Mouse (Mus musculus) olfactory bulb, adult 2 months (tissue): ENCODE data around the gene Mcam. TPM values are rescaled to one million over a fixed set of nuclear protein-coding genes. Genes with fewer than 3 reads are reported as not detected.
A peak's percentile ranks its signal among the peaks of the same experiment; 100 is the strongest.

Source experiments
- H3K27ac ChIP-seq: fragments of 200-500 bp; 2 replicates; pipeline ENCODE4 v1.5.1; 2012; ENCODE audit warnings: low read depth, low read length; ENCODE audit not compliant: insufficient read depth
- H3K4me1 ChIP-seq: fragments of 200-500 bp; 2 replicates; pipeline ENCODE4 v1.6.1; 2012; ENCODE audit warnings: low read length; ENCODE audit not compliant: control insufficient read depth, insufficient read depth
- H3K4me3 ChIP-seq: fragments of 200-500 bp; 2 replicates; pipeline ENCODE4 v1.5.1; 2012; ENCODE audit warnings: mild to moderate bottlenecking, low read depth, low read length, moderate library complexity; ENCODE audit not compliant: insufficient read depth
- CTCF ChIP-seq: fragments of 200-500 bp; IDR thresholded peaks from 2 replicates; pipeline ENCODE4 v1.5.1; 2012; ENCODE audit warnings: low read depth, mild to moderate bottlenecking, low read length, moderate library complexity; ENCODE audit not compliant: insufficient read depth
- POLR2A ChIP-seq: fragments of 200-500 bp; IDR thresholded peaks from 2 replicates; pipeline ENCODE4 v1.6.1; 2012; ENCODE audit warnings: mild to moderate bottlenecking, low read depth, low read length, moderate library complexity; ENCODE audit not compliant: insufficient read depth
- WGBS: fragments of 180-500 bp; shearing (Covaris S2); methylation state at CpG from one replicate; pipeline ENCODE4 v1.1.7; 2018; 5-methylcytosine and 5-hydroxymethylcytosine counted together
- polyA plus RNA-seq: library from polyadenylated mRNA; stranded (reverse); fragments of >200 nt; gene quantifications from 2 replicates; pipeline ENCODE4 v1.2.4, GENCODE M21; 2012; ENCODE audit warnings: low replicate concordance; ENCODE audit not compliant: missing spikeins, insufficient read depth, insufficient read length

Gene Mcam
- polyA plus RNA-seq = not detected in 2 replicates

- Histone ChIP-seq H3K27ac (no peak within 1 kb of the TSS), H3K4me1 (peaks cover 40% of the 10 kb centered on the region), H3K4me3 (peak within 1 kb of the TSS; percentile 35)
- WGBS = 2% methylated on average over 55 of the region's 55 CpGs
- TF ChIP-seq POLR2A (no peak), CTCF (no peak)
Observed at GRCm38 (mm10) chr9:44134101-44134850, at the start of gene Mcam. Gene Mcam (plus strand): TSS chr9:44134469.

GRCm38 (mm10) chr9:44084659-44085229 lies 49.5 kb upstream of the Mcam start:
- Histone ChIP-seq H3K4me1 (peaks cover 46% of the 10 kb centered on the region), H3K4me3 (peak overlapping the region; percentile 78), H3K27ac (peak overlapping the region; percentile 91)
- TF ChIP-seq CTCF = no peak
- TF ChIP-seq POLR2A = peak; percentile 91
- WGBS = under 1% methylated on average over 62 of the region's 62 CpGs

- no peak; the same call in 1 of the 2 replicates for TF ChIP-seq POLR2A
- no peak for TF ChIP-seq CTCF
- Histone ChIP-seq H3K4me1 (peaks cover 47% of the 10 kb centered on the region), H3K27ac (peak overlapping the region; percentile 86), H3K4me3 (peak overlapping the region; percentile 78)
- WGBS = 7% methylated on average over 10 of the region's 10 CpGs
Observed at GRCm38 (mm10) chr9:44085276-44085675, 49.0 kb upstream of the Mcam start.

GRCm38 (mm10) chr9:44085741-44086665 lies 48.3 kb upstream of the Mcam start:
- TF ChIP-seq CTCF = no peak
- no peak for TF ChIP-seq POLR2A
- Histone ChIP-seq H3K4me3 (peak overlapping the region; percentile 78), H3K4me1 (peaks cover 42% of the 10 kb centered on the region), H3K27ac (peak overlapping the region; percentile 86)
- WGBS = 24% methylated on average over 15 of the region's 15 CpGs

- Histone ChIP-seq H3K4me1 (peaks cover 37% of the 10 kb centered on the region), H3K4me3 (peak overlapping the region; percentile 46), H3K27ac (peak overlapping the region; percentile 76; the same call in 1 of the 2 replicates)
- no peak for TF ChIP-seq CTCF
- no peak for TF ChIP-seq POLR2A
- 32% methylated on average over 10 of the region's 10 CpGs for WGBS
Observed at GRCm38 (mm10) chr9:44086960-44087359, 47.3 kb upstream of the Mcam start.

- Histone ChIP-seq H3K4me3 (peak overlapping the region; percentile 46), H3K27ac (peak overlapping the region; percentile 76), H3K4me1 (peaks cover 36% of the 10 kb centered on the region)
- WGBS = 22% methylated on average over 15 of the region's 15 CpGs
- no peak for TF ChIP-seq POLR2A
Observed at GRCm38 (mm10) chr9:44087761-44088455, 46.4 kb upstream of the Mcam start.

GRCm38 (mm10) chr9:44088877-44089608 lies 45.2 kb upstream of the Mcam start:
- Histone ChIP-seq H3K4me3 (no peak overlapping the region), H3K4me1 (peaks cover 32% of the 10 kb centered on the region), H3K27ac (no peak overlapping the region)
- WGBS = 59% methylated on average over 12 of the region's 12 CpGs
- no peak for TF ChIP-seq CTCF
- no peak for TF ChIP-seq POLR2A
